Mouse (Mus musculus): ENCODE measurements around the gene Dync1li1. TPM values are rescaled to one million over a fixed set of nuclear protein-coding genes. Genes with fewer than 3 reads are reported as not detected.

Dync1li1 gene
- polyA plus RNA-seq, 1 experiment from 2014 or later, result 71.3 TPM

GRCm38 (mm10) chr9:114745163-114745562, 56.6 kb downstream of the Dync1li1 start:
- H3K9me3 ChIP-seq, result no peaks in the 10 kb centered on the region
- 37% methylated on average over 4 of the region's 4 CpGs for WGBS
- no peak overlapping the region for H3K27ac ChIP-seq
- H3K4me1 ChIP-seq, result peaks cover 19% of the 10 kb centered on the region
- H3K27me3 ChIP-seq (ENCODE audit: insufficient read depth, poor library complexity, severe bottlenecking), result no peaks in the 10 kb centered on the region
- DNase-seq (ENCODE audit: low spot score), result no peak
- peaks cover 45% of the 10 kb centered on the region for H3K36me3 ChIP-seq
- H3K4me3 ChIP-seq, result no peak overlapping the region

- Histone ChIP-seq H3K4me1 (peaks cover 19% of the 10 kb centered on the region), H3K36me3 (peaks cover 45% of the 10 kb centered on the region), H3K27ac (no peak overlapping the region), H3K27me3 (ENCODE audit: insufficient read depth, poor library complexity, severe bottlenecking) (no peaks in the 10 kb centered on the region), H3K9me3 (no peaks in the 10 kb centered on the region), H3K4me3 (no peak overlapping the region)
- DNase-seq (ENCODE audit: low spot score), result no peak
- WGBS, result 72% methylated on average over 4 of the region's 4 CpGs
Measured at GRCm38 (mm10) chr9:114745654-114746053, 57.1 kb downstream of the Dync1li1 start.

GRCm38 (mm10) chr9:114747012-114747411, 58.4 kb downstream of the Dync1li1 start:
- 78% methylated on average over 10 of the region's 10 CpGs for WGBS
- Histone ChIP-seq H3K27me3 (ENCODE audit: insufficient read depth, poor library complexity, severe bottlenecking) (no peaks in the 10 kb centered on the region), H3K36me3 (peaks cover 45% of the 10 kb centered on the region)

GRCm38 (mm10) chr9:114747466-114747865, 58.9 kb downstream of the Dync1li1 start:
- Histone ChIP-seq H3K36me3 (peaks cover 45% of the 10 kb centered on the region), H3K27ac (no peak overlapping the region), H3K9me3 (no peaks in the 10 kb centered on the region), H3K4me1 (peaks cover 22% of the 10 kb centered on the region), H3K4me3 (no peak overlapping the region), H3K27me3 (ENCODE audit: insufficient read depth, poor library complexity, severe bottlenecking) (no peaks in the 10 kb centered on the region)
- no peak for DNase-seq (ENCODE audit: low spot score)
- WGBS, result 75% methylated on average over 12 of the region's 12 CpGs

More at GRCm38 (mm10) chr9:114747012-114747411, 58.4 kb downstream of the Dync1li1 start:
- no peak overlapping the region for H3K4me3 ChIP-seq
- no peak for DNase-seq (ENCODE audit: low spot score)
- no peaks in the 10 kb centered on the region for H3K9me3 ChIP-seq
- H3K27ac ChIP-seq, result no peak overlapping the region
- peaks cover 19% of the 10 kb centered on the region for H3K4me1 ChIP-seq

GRCm38 (mm10) chr9:114751582-114751981, 63.0 kb downstream of the Dync1li1 start:
- Histone ChIP-seq H3K4me1 (peaks cover 14% of the 10 kb centered on the region), H3K9me3 (no peaks in the 10 kb centered on the region), H3K27ac (no peak overlapping the region), H3K36me3 (peaks cover 57% of the 10 kb centered on the region), H3K27me3 (ENCODE audit: insufficient read depth, poor library complexity, severe bottlenecking) (no peaks in the 10 kb centered on the region), H3K4me3 (no peak overlapping the region)
- DNase-seq (ENCODE audit: low spot score), result no peak
- 82% methylated on average over 3 of the region's 3 CpGs for WGBS

GRCm38 (mm10) chr9:114752311-114752710, 63.7 kb downstream of the Dync1li1 start:
- peak overlapping the region; percentile 69; the same call in 1 of the 2 replicates for H3K4me3 ChIP-seq
- H3K27ac ChIP-seq, result no peak overlapping the region
- H3K9me3 ChIP-seq, result no peaks in the 10 kb centered on the region
- peaks cover 14% of the 10 kb centered on the region for H3K4me1 ChIP-seq
- no peaks in the 10 kb centered on the region for H3K27me3 ChIP-seq (ENCODE audit: insufficient read depth, poor library complexity, severe bottlenecking)
- peaks cover 57% of the 10 kb centered on the region for H3K36me3 ChIP-seq
- 65% methylated on average over 9 of the region's 9 CpGs for WGBS
- no peak for DNase-seq (ENCODE audit: low spot score)

GRCm38 (mm10) chr9:114752863-114753484, 64.4 kb downstream of the Dync1li1 start:
- DNase-seq (ENCODE audit: low spot score), result peak; percentile 93
- Histone ChIP-seq H3K9me3 (no peaks in the 10 kb centered on the region), H3K36me3 (peaks cover 52% of the 10 kb centered on the region), H3K27me3 (ENCODE audit: insufficient read depth, poor library complexity, severe bottlenecking) (no peaks in the 10 kb centered on the region), H3K4me1 (peaks cover 11% of the 10 kb centered on the region), H3K27ac (peak overlapping the region; percentile 86), H3K4me3 (peak overlapping the region; percentile 69)
- 9% methylated on average over 36 of the region's 36 CpGs for WGBS

GRCm38 (mm10) chr9:114758272-114758671, 69.7 kb downstream of the Dync1li1 start:
- Histone ChIP-seq H3K36me3 (peaks cover 77% of the 10 kb centered on the region), H3K27me3 (ENCODE audit: insufficient read depth, poor library complexity, severe bottlenecking) (no peaks in the 10 kb centered on the region), H3K4me3 (no peak overlapping the region), H3K4me1 (peaks cover under 1% of the 10 kb centered on the region), H3K27ac (no peak overlapping the region), H3K9me3 (no peaks in the 10 kb centered on the region)
- DNase-seq (ENCODE audit: low spot score), result no peak
- 72% methylated on average over 7 of the region's 7 CpGs for WGBS

GRCm38 (mm10) chr9:114758801-114759200, 70.2 kb downstream of the Dync1li1 start:
- Histone ChIP-seq H3K27ac (no peak overlapping the region), H3K36me3 (peaks cover 79% of the 10 kb centered on the region), H3K9me3 (no peaks in the 10 kb centered on the region), H3K4me1 (no peaks in the 10 kb centered on the region), H3K27me3 (ENCODE audit: insufficient read depth, poor library complexity, severe bottlenecking) (no peaks in the 10 kb centered on the region), H3K4me3 (no peak overlapping the region)
- 86% methylated on average over 5 of the region's 5 CpGs for WGBS
- no peak for DNase-seq (ENCODE audit: low spot score)

- H3K9me3 ChIP-seq, result no peaks in the 10 kb centered on the region
- H3K27ac ChIP-seq, result no peak overlapping the region
- no peaks in the 10 kb centered on the region for H3K4me1 ChIP-seq
- no peaks in the 10 kb centered on the region for H3K27me3 ChIP-seq (ENCODE audit: insufficient read depth, poor library complexity, severe bottlenecking)
- no peak overlapping the region for H3K4me3 ChIP-seq
- peaks cover 76% of the 10 kb centered on the region for H3K36me3 ChIP-seq
- DNase-seq (ENCODE audit: low spot score), result no peak
- WGBS, result 86% methylated on average over 4 of the region's 4 CpGs
Measured at GRCm38 (mm10) chr9:114759886-114760285, 71.3 kb downstream of the Dync1li1 start.

GRCm38 (mm10) chr9:114760353-114760752, 71.8 kb downstream of the Dync1li1 start:
- Histone ChIP-seq H3K9me3 (no peaks in the 10 kb centered on the region), H3K27ac (no peak overlapping the region), H3K27me3 (ENCODE audit: insufficient read depth, poor library complexity, severe bottlenecking) (no peaks in the 10 kb centered on the region), H3K4me3 (no peak overlapping the region), H3K36me3 (peaks cover 75% of the 10 kb centered on the region), H3K4me1 (no peaks in the 10 kb centered on the region)
- WGBS, result 80% methylated on average over 5 of the region's 5 CpGs
- DNase-seq (ENCODE audit: low spot score), result no peak

GRCm38 (mm10) chr9:114761848-114762247, 73.3 kb downstream of the Dync1li1 start:
- no peak overlapping the region for H3K27ac ChIP-seq
- no peak for DNase-seq (ENCODE audit: low spot score)
- no peaks in the 10 kb centered on the region for H3K27me3 ChIP-seq (ENCODE audit: insufficient read depth, poor library complexity, severe bottlenecking)
- no peak overlapping the region for H3K4me3 ChIP-seq
- 69% methylated on average over 11 of the region's 11 CpGs for WGBS
- H3K36me3 ChIP-seq, result peaks cover 75% of the 10 kb centered on the region
- no peaks in the 10 kb centered on the region for H3K4me1 ChIP-seq
- no peaks in the 10 kb centered on the region for H3K9me3 ChIP-seq

GRCm38 (mm10) chr9:114763341-114763740, 74.8 kb downstream of the Dync1li1 start:
- Histone ChIP-seq H3K4me3 (no peak overlapping the region), H3K27me3 (ENCODE audit: insufficient read depth, poor library complexity, severe bottlenecking) (no peaks in the 10 kb centered on the region), H3K36me3 (peaks cover 66% of the 10 kb centered on the region), H3K4me1 (peaks cover 13% of the 10 kb centered on the region), H3K9me3 (no peaks in the 10 kb centered on the region), H3K27ac (no peak overlapping the region)
- no peak for DNase-seq (ENCODE audit: low spot score)
- 62% methylated on average over 13 of the region's 13 CpGs for WGBS

- peak overlapping the region; percentile 52; the same call in 1 of the 2 replicates for H3K27ac ChIP-seq
Measured at GRCm38 (mm10) chr9:114767030-114767429, 78.4 kb downstream of the Dync1li1 start.

More at GRCm38 (mm10) chr9:114767030-114767429, 78.4 kb downstream of the Dync1li1 start:
- peaks cover 45% of the 10 kb centered on the region for H3K36me3 ChIP-seq
- DNase-seq (ENCODE audit: low spot score), result no peak
- H3K9me3 ChIP-seq, result no peaks in the 10 kb centered on the region
- peaks cover 15% of the 10 kb centered on the region for H3K4me1 ChIP-seq
- H3K4me3 ChIP-seq, result no peak overlapping the region
- 90% methylated on average over 13 of the region's 13 CpGs for WGBS
- H3K27me3 ChIP-seq (ENCODE audit: insufficient read depth, poor library complexity, severe bottlenecking), result no peaks in the 10 kb centered on the region
